Mouse (Mus musculus) midbrain, postnatal 0 days (tissue): ENCODE results near the gene Ctnnd2. TPM values are rescaled to one million over a fixed set of nuclear protein-coding genes. Genes with fewer than 3 reads are reported as not detected.

Experiments
- ATAC-seq: fragments of 200-750 bp; cut with Nextera tagmentation; 2 replicates; pipeline ENCODE4 v1.8.0; 2017; ENCODE audit warnings: moderate number of reproducible peaks, mild to moderate bottlenecking, moderate TSS enrichment, moderate library complexity; ENCODE audit not compliant: low FRiP score
- DNase-seq: peaks from one replicate; pipeline ENCODE4 v3.0.0-alpha.2; 2015; ENCODE audit warnings: low spot score
- H3K27ac ChIP-seq: fragments of 300-500 bp; sonication (generic); 2 replicates; pipeline ENCODE4 v1.5.1; 2014; ENCODE audit warnings: low read depth, mild to moderate bottlenecking, low read length, mixed read lengths
- H3K27me3 ChIP-seq: fragments of 300-500 bp; sonication (generic); 2 replicates; pipeline ENCODE4 v1.6.1; 2014; ENCODE audit warnings: low read length, control low read depth, mixed read lengths; ENCODE audit not compliant: insufficient read depth
- H3K36me3 ChIP-seq: fragments of 300-500 bp; sonication (generic); 2 replicates; pipeline ENCODE4 v1.6.1; 2014; ENCODE audit warnings: low read length, control low read depth, mixed read lengths; ENCODE audit not compliant: insufficient read depth
- H3K4me1 ChIP-seq: fragments of 300-500 bp; sonication (generic); 2 replicates; pipeline ENCODE4 v1.6.1; 2014; ENCODE audit warnings: mild to moderate bottlenecking, control low read depth, antibody characterized with exemption, low read length, mixed read lengths; ENCODE audit not compliant: insufficient read depth
- H3K4me2 ChIP-seq: fragments of 300-500 bp; sonication (generic); 2 replicates; pipeline ENCODE4 v1.6.1; 2014; ENCODE audit warnings: low read depth, mild to moderate bottlenecking, low read length, mixed read lengths; ENCODE audit not compliant: poor library complexity, severe bottlenecking
- H3K4me3 ChIP-seq: fragments of 300-500 bp; sonication (generic); 2 replicates; pipeline ENCODE4 v1.5.1; 2014; ENCODE audit warnings: low read depth, mild to moderate bottlenecking, low read length, moderate library complexity
- H3K9ac ChIP-seq: fragments of 300-500 bp; sonication (generic); replicated peaks from 2 replicates; pipeline ENCODE4 v1.6.1; 2014; ENCODE audit warnings: mild to moderate bottlenecking, low read length, moderate library complexity, mixed read lengths; ENCODE audit not compliant: poor library complexity, severe bottlenecking
- H3K9me3 ChIP-seq: fragments of 300-500 bp; sonication (generic); 2 replicates; pipeline ENCODE4 v1.6.1; 2016; ENCODE audit warnings: low read length, control low read depth
- CTCF ChIP-seq: IDR thresholded peaks from 2 replicates; pipeline ENCODE4 v1.5.1; 2016; ENCODE audit warnings: antibody characterized with exemption, mild to moderate bottlenecking
- WGBS: fragments of 180-500 bp; shearing (Covaris S2); extraction: QIAGEN DNeasy Blood & Tissue Kit; methylation state at CpG from one replicate; pipeline ENCODE4 v1.1.7; 2014; 5-methylcytosine and 5-hydroxymethylcytosine counted together
- polyA plus RNA-seq: library from polyadenylated mRNA; unstranded; fragments of >200 nt; fragmentation: Nextera tagmentation; extraction: Ambion mirVana; gene quantifications from 2 replicates; pipeline ENCODE4 v1.2.1, GENCODE M21; 2015
- total RNA-seq: library from RNA; depleted of rRNA; stranded (reverse); fragments of >200 nt; gene quantifications from 2 replicates; pipeline ENCODE4 v1.2.3, GENCODE M21; 2014

Gene Ctnnd2
- total and polyA plus RNA-seq, 2 experiments from 2014 or later, result 89.0 to 178 TPM

- TF ChIP-seq CTCF, result peak; percentile 46
- ATAC-seq (no peak), DNase-seq (no peak)
- 69% methylated on average over 2 of the region's 2 CpGs for WGBS
- Histone ChIP-seq H3K27ac (no peak overlapping the region), H3K9me3 (no peaks in the 10 kb centered on the region), H3K27me3 (no peaks in the 10 kb centered on the region), H3K36me3 (no peaks in the 10 kb centered on the region), H3K4me3 (no peak overlapping the region), H3K4me1 (no peaks in the 10 kb centered on the region), H3K9ac (no peak overlapping the region), H3K4me2 (no peak overlapping the region)
Observed at GRCm38 (mm10) chr15:30302824-30303223, 130.4 kb downstream of the Ctnnd2 start.

- Histone ChIP-seq H3K36me3 (no peaks in the 10 kb centered on the region), H3K4me3 (no peak overlapping the region), H3K4me2 (no peak overlapping the region), H3K4me1 (no peaks in the 10 kb centered on the region), H3K27me3 (no peaks in the 10 kb centered on the region), H3K9me3 (no peaks in the 10 kb centered on the region), H3K27ac (no peak overlapping the region), H3K9ac (no peak overlapping the region)
- TF ChIP-seq CTCF, result no peak
- 86% methylated on average over 7 of the region's 7 CpGs for WGBS
- DNase-seq, result no peak
- no peak for ATAC-seq
Observed at GRCm38 (mm10) chr15:30306437-30306836, 134.0 kb downstream of the Ctnnd2 start.

GRCm38 (mm10) chr15:30322543-30322942 lies 150.2 kb downstream of the Ctnnd2 start:
- Histone ChIP-seq H3K4me2 (no peak overlapping the region), H3K27me3 (no peaks in the 10 kb centered on the region), H3K9me3 (no peaks in the 10 kb centered on the region), H3K27ac (no peak overlapping the region), H3K4me1 (no peaks in the 10 kb centered on the region), H3K9ac (no peak overlapping the region), H3K36me3 (no peaks in the 10 kb centered on the region), H3K4me3 (no peak overlapping the region)
- DNase-seq (no peak), ATAC-seq (no peak)
- TF ChIP-seq CTCF, result no peak
- 73% methylated on average over 2 of the region's 2 CpGs for WGBS

- Histone ChIP-seq H3K4me3 (no peak overlapping the region), H3K4me2 (no peak overlapping the region), H3K9me3 (no peaks in the 10 kb centered on the region), H3K27me3 (no peaks in the 10 kb centered on the region), H3K4me1 (no peaks in the 10 kb centered on the region), H3K36me3 (no peaks in the 10 kb centered on the region), H3K27ac (no peak overlapping the region), H3K9ac (no peak overlapping the region)
- ATAC-seq (no peak), DNase-seq (no peak)
- no peak for TF ChIP-seq CTCF
- WGBS, result 75% methylated on average over 2 of the region's 2 CpGs
Observed at GRCm38 (mm10) chr15:30333336-30334310, 161.2 kb downstream of the Ctnnd2 start.

GRCm38 (mm10) chr15:30338585-30339197 lies 166.3 kb downstream of the Ctnnd2 start:
- Histone ChIP-seq H3K9ac (no peak overlapping the region), H3K9me3 (no peaks in the 10 kb centered on the region), H3K27me3 (no peaks in the 10 kb centered on the region), H3K4me2 (no peak overlapping the region), H3K27ac (no peak overlapping the region), H3K4me1 (no peaks in the 10 kb centered on the region), H3K4me3 (no peak overlapping the region), H3K36me3 (no peaks in the 10 kb centered on the region)
- ATAC-seq (no peak), DNase-seq (no peak)
- 80% methylated on average over 6 of the region's 6 CpGs for WGBS
- no peak for TF ChIP-seq CTCF

- Histone ChIP-seq H3K4me1 (no peaks in the 10 kb centered on the region), H3K4me3 (no peak overlapping the region), H3K9ac (no peak overlapping the region), H3K36me3 (no peaks in the 10 kb centered on the region), H3K4me2 (no peak overlapping the region), H3K9me3 (no peaks in the 10 kb centered on the region), H3K27me3 (no peaks in the 10 kb centered on the region), H3K27ac (no peak overlapping the region)
- DNase-seq (no peak), ATAC-seq (no peak)
- WGBS, result 98% methylated on average over 5 of the region's 5 CpGs
- TF ChIP-seq CTCF, result no peak
Observed at GRCm38 (mm10) chr15:30345754-30346153, 173.4 kb downstream of the Ctnnd2 start.
